Mouse (Mus musculus) cortical plate, adult 2 months (tissue): ENCODE measurements around the gene Sirt6.

Experiments
- CTCF ChIP-seq: fragments of 200-500 bp; IDR thresholded peaks from 2 replicates; pipeline ENCODE4 v1.5.1; 2011; ENCODE audit warnings: mild to moderate bottlenecking, control low read depth, low read length; ENCODE audit not compliant: insufficient read depth; ENCODE audit errors: extremely low read depth
- POLR2A ChIP-seq: fragments of 200-500 bp; IDR thresholded peaks from 2 replicates; pipeline ENCODE4 v1.6.1; 2011; ENCODE audit warnings: mild to moderate bottlenecking, low read length, control low read depth; ENCODE audit not compliant: insufficient read depth; ENCODE audit errors: extremely low read depth

GRCm38 (mm10) chr10:81599630-81600029 lies 28.0 kb downstream of the Sirt6 start:
- TF ChIP-seq CTCF, result no peak
- TF ChIP-seq POLR2A, result no peak
